Mouse (Mus musculus) heart, postnatal 10 days (tissue): ENCODE results near the gene Cyp2g1. TPM values are rescaled to one million over a fixed set of nuclear protein-coding genes. Genes with fewer than 3 reads are reported as not detected.
"Not testable (repeated sequence)": the region's sequence is repeated elsewhere in the genome, so short reads cannot be mapped to it uniquely, and the experiment has no call there.

ENCODE experiments used
- DNase-seq, 2 experiments: peaks; one replicate each; pipeline ENCODE4 v3.0.0; 2021
- intact Hi-C: fragments of 180-260 bp; cut with DNase I; formaldehyde crosslinking; loops from one replicate; pipeline ENCODE4 v1.15.1; 2025
- total RNA-seq, 2 experiments: library from RNA; stranded (reverse); gene quantifications; 2 replicates each; pipeline ENCODE4 v1.2.3; 2021

The Cyp2g1 gene
- not detected for total RNA-seq

DNA sequence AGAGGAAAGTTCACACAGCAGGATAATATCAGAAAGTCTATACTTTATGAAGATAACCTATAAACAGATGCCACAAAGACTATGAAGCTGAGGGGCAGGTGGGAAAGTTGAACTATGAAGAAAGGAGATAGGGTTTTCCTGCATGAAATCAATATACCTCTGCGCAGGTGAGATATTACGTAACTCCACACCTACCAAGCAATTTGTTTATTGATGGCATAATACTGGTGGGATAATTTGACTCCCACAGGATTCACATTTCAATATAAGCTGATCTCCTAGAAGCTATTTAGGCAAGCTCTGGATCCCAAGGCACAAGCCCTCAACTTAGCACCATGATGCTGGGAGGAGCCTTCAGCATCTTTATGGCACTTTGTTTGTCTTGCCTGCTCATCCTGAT is at the start of gene Cyp2g1:
Cyp2g1 (plus strand) TSS at position 301 of the 400 bp plus-strand sequence.
- intact Hi-C loops = no loop called here
- DNase-seq = no peak

DNA sequence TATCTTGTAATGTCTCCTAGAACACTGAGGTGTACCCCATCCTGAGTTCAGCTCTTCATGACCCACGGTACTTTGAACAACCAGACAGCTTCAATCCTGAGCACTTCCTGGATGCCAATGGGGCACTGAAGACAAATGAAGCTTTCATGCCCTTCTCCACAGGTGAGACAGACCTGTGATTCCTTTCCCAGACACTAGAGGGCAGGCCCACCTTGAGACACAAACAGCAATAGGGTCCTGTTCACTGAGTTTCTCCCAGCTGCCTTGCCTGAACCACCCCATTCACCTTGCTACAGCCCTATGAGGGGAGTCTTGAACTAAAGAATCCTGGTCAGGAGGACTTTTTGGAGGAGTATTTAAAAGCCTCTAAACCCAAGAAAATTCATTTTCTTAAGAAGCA is 41.6 kb upstream of the Cyp2g1 start:
- intact Hi-C loops = no loop called here
- DNase-seq = peak; percentile 7 to 9

DNA sequence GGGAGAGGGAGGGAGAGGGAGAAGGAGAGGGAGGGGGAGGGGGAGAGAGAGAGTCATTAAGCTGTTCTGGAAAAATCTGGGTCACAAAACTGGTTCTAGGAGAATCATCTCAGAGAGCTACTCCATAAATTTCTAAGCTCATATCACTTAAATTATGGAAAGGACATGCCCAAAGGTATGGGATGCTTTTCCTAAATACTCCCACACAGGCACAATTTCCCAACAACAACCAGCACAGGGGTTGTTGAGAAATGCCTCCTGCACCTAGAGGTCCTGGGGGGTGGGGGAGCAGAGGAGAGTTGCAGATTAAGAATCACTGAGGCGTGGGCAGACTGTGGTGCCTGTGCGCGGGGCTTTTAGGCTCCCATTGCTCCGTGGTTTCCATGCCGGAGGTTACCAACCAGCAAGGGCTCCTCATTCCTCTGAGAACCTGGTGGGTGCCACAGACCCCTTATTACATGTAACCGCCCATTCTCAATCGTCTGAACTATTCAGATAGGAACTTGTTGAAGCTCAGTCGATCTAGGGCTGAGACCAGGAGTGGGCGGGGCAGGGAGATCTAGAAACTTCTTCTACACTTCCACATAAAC is 38.7 kb upstream of the Cyp2g1 start:
- intact Hi-C loops = loop anchor here (10.0 kb wide), 1 partner anchor 515 kb away; no protein-coding TSS in a partner anchor
- DNase-seq = no peak

DNA sequence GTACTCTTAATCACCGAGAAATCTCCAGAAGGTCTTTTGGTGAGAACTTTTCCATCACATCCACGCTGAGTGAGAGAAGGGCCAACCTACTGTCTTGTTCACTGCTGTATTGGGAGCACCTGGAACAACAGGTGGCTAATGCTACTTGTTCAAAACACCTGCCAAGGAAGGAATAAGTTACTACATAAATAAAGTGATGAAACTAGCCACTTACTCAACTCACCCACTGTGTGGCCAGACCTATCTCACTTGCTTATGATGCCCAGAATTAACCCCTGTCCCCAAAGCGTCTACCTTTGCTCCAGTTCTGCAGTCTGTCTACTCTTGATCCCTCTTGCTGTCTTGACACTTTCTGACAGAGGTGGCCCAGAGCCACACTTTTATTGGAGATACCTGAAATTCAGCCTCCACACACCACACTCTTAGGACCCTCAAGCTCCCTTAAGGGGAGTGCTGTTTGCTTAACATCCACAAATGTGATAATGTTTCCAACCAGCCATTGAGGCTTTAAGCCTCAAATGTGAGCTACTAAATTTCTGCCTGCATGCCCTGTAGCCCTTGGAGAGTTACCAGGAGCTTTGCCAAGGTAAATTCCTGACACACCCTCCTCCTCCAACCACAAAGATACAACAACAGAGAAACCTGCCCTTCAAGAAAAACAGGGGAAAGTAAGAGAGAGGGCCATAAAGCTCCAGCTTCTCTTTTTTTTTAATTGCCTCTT is 35.7 kb upstream of the Cyp2g1 start:
- no peak for DNase-seq
- intact Hi-C loops = loop anchor here (10.0 kb wide), 1 partner anchor 512 kb away; no protein-coding TSS in a partner anchor

DNA sequence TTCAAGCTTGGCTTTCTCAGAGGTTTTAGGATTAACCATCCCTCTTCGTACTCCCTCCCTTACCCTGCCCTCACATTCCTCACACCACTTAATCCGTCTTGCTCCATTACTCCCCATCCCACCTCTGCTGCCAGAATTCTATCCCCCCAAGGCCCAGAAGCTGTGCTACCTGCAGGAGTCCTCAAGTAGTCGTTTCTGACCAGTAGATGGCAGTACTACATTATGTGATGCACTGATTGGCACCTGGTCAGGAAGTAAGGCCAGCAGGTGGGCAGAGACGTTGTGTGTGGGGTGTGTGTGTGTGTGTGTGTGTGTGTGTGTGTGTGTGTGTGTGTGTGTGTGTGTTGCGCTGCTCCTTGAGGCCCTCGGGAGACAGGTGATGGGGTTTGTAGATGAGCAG is 32.8 kb upstream of the Cyp2g1 start:
- intact Hi-C loops = loop anchor here (10.0 kb wide), 1 partner anchor 509 kb away; no protein-coding TSS in a partner anchor
- no peak for DNase-seq

DNA sequence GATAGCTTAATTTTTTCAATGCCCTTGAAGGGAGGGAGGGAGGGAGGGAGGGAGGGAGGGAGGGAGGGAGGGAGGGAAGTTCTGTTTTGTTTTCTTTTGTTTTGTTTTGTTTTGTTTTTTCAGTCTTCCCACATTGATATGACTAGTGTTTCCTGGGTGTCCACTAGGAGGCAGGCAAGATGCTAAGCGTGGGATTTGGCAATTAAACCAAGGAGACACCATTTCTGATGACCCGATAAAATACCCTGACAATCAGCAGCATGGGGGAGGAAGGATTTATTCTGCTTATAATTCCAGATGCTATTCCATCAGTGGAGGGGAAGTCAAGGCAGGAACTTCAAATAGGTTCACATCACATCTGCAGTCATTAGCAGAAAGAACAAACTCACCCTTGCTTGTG is 30.9 kb upstream of the Cyp2g1 start:
- intact Hi-C loops = loop anchor here (10.0 kb wide), 1 partner anchor 507 kb away; no protein-coding TSS in a partner anchor

DNA sequence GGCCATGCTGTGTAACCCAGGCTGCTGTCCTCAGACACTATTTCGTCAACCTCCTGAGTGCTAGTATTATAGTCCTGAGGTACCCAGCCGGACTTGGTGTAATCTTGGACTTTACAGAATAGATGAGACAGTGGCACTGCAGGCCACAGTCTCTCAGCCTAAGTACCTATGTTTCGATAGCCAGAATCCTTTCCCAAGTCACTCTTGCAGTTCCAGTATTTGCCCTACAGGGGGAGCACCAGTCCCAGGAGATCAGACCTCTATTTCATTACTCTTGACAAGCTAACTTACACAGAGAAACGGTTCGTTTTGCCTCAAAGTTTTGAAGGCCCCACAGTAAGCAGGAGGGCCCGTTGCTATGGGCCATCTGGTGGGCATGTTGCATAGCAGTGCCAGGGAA is 30.2 kb upstream of the Cyp2g1 start:
- intact Hi-C loops = loop anchor here (10.0 kb wide), 1 partner anchor 506 kb away; no protein-coding TSS in a partner anchor
- peak; percentile 15 to 26 for DNase-seq

More for the DNA sequence above, 30.9 kb upstream of the Cyp2g1 start:
- no peak for DNase-seq

DNA sequence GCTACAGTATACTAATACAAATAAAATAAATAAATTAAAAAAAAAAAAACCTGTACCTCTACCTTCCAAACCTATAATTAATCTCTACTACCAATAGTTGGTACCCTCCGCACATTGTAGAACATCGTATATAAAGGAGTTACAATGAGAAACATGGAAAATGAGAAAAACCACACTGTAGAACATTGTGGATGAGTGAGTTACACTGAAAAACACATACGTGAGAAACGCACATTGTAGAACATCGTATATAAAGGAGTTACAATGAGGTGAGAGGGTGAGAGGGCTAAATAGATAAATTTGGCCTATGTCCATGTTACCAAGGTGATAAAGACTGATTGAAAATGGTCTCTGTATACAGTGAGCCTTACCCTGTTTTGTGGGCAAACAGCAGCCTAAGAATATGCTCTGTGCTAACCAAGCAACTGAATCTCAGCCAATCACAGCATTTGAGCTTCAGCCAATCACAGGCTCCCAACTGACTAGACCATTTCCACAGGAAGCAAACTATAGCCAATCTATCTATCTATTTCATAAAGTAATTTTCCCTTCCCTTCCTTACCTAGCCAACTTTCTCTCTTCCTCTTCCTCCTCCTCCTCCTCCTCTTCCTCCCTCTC is 28.8 kb upstream of the Cyp2g1 start:
- no peak for DNase-seq
- intact Hi-C loops = loop anchor here (10.0 kb wide), 1 partner anchor 505 kb away; no protein-coding TSS in a partner anchor

DNA sequence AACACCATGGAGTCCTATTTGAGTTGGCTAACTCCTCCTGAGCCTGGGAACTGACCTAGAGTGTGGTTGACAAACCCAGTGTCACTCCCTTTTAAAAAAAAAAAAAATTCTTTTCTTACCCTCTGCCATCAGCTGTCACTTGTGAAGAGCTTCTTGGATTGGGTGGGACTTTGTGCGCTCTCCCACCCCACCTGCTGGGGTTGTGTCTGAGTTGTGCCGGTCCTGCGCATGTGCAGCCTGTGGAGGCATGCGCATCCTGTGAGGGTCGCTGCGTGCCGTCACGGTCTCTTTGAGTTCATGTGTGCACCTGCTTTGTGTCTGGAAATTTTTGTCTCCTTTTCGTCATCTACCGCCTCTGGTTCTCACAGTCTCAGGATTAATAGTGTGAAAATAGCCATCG is 28.2 kb upstream of the Cyp2g1 start:
- no peak for DNase-seq
- intact Hi-C loops = no loop called here

DNA sequence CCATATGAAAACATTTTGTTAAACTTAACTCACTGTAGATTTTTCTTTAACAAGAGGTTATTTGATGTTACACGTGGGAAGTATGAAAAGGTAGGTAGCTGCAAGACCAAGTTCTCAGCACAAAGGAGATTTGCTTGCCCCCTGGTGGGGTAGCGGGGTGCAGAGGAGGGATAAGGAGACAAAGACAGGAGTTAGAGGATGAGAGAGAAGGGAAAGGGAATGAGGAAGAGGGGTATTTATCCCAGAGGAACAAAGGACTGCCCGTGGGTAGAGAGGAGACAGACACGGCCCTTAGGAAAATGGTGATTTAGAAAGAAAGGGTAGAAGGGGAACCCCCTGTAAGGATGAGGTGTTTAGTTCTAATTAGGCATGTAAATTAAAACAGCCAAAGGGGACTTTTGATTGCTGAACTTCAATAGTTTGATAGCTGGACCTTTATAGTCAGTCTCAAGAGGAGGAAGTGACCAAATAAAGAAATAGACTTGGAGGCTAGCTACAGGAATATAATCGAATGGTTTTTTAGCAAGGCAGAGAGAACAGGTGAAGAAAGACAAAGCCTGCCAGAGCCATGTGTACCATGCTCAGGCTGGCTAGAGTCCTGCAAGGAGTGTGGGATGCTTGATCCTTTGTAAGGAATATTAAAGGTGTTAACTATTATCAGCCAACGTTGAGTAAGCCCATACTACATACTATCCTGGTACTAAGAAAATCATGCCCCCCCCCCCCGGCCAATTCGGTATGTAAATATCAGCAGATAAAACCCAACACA is 27.5 kb upstream of the Cyp2g1 start:
- intact Hi-C loops = no loop called here
- DNase-seq = no peak

DNA sequence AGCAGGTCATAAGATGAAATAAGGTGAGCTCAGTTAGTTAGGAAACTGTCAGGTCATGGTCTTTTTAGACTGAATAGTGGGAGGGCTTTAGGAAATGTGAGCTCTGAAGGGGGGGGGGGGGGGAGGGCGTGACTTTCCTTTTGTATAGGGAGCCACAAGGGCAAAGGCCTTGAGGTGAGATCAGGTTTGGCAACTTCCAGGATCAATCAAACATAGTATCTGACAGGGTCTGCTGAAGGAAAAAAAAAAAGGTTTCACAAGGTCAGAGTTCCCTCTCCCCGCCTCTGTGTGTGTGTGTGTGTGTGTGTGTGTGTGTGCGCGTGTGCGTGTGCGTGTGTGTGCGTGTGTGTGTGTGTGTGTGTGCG is 26.9 kb upstream of the Cyp2g1 start:
- intact Hi-C loops = no loop called here
- DNase-seq = no peak

DNA sequence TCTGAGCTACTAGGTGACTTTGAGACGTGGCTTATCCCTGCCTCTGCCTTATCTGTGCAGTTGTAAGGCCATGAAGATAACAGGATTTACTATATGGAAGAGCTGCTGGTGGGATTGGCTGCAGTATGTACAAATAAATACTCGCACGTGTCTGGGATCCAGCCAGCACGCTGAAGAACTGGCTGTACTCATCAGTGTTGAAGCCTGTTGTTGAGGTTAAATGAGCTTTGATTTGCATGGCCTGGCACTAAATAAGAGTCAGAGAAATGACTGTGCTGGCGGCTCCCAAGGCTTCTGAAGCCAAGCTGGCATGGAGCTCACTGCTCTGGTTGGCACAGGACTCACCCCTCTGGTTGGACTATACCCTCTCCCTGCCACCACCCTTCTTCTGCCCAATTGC is 25.5 kb upstream of the Cyp2g1 start:
- intact Hi-C loops = no loop called here
- DNase-seq = peak; percentile 4 to 6

DNA sequence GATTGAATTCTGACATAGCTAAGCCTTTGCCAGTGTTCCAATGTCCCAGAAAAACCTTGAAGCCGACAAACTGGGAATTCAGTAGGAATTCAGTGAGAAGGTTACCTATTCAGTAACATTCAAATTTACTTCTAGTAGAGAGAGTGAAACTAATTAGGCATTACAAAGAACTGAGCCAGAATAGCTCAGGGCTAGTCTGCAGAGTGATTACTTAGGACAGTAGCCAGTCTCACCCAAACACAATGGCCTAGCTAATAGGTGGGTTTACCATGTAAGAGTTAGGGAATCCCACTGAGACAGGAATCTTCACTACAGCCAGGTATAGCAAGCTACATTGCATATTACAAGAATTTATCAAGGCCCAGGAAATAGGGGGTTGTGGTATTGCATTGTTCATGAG is 22.7 kb upstream of the Cyp2g1 start:
- intact Hi-C loops, DNase-seq: not testable (repeated sequence)

DNA sequence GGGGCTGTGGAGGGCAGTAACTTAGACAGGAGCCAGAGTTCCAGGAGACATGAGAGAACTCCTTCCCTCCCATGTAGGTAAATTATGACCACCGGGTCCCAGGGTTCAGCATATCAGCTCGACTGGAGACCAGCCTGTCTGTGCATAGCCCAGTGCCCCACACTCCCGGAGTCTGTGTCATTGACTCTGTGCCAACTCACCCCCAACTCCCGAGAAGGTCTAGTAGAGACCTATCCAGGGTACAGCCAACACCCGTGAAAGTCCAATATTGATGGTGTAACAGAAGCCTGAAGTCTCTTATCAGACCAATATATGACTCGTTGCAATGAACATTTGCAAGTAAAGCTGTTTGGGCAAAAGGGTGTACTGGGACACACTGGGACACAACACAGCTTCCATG is 18.7 kb upstream of the Cyp2g1 start:
- intact Hi-C loops = no loop called here
- DNase-seq = no peak

DNA sequence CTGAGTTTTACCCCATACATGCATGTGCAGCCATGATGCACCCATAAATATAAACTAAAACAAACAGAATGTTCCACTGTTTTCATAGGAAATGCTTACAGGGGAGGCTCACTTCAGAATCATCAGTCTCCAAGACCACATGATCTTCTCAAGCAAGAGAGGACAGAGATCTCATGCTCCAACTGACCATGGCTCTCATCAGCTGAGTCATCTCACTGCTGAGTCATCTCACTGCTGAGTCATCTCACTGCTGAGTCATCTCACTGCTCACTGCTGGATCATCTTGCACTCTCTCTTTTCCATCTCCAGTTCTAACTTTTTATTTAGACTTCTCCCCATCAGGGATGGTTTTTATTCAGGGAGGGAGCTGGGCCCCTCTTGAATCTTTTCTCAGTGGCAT is 8.6 kb upstream of the Cyp2g1 start:
- intact Hi-C loops = no loop called here
- no peak for DNase-seq

DNA sequence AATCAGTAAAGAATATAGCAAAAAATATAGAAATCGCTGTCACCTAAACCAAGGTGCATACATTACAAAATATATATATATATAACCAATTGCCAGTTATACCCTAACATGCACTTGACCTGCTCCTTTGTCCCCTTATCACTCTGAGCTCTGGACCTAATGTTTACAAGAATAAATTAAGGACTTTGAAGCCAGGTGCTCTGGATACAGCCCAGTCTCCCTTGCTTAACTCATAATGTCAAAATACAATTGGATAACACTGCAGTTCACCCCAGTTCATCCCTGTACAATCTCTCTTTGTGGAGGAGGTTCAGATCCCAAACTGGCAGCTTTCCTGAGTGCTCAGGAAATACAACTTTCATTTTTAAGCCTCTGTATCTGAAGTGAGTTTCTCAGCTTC is 7.7 kb upstream of the Cyp2g1 start:
- intact Hi-C loops = no loop called here
- no peak for DNase-seq

DNA sequence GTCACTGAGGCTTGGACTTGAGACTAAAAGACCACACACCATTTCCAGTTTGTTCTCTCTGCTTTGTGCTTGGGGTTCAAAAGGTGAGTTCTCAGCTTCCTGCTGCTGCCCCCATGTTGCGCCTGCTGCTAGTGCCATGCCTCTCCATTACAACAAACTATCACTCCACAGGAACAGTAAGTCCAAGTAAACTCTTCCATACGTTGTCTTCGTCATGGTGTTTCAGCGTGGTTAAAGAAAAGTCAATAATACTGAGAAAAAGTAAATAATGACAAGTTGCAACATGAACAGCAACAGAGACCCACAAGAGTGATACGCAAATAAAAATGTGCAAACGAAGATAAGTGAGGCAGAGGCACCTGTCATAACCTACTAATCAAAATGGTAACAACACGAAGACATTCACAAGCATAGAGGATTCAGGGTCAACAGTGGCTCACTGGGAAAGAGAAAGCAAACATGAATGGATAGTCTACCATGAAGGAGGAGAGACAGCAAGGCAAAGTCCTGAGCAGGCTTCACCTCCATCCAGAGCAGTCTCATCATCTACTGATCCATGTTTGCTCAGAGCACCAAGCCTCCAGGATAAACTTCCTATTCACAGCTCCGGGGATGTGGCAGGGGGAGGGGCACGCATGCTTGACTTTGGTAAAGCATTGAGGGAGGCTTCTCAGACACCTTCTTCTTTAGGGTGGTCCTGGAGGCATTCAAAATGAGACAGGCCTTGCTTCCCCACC is 23.0 kb downstream of the Cyp2g1 start:
- DNase-seq, intact Hi-C loops: not testable (repeated sequence)

DNA sequence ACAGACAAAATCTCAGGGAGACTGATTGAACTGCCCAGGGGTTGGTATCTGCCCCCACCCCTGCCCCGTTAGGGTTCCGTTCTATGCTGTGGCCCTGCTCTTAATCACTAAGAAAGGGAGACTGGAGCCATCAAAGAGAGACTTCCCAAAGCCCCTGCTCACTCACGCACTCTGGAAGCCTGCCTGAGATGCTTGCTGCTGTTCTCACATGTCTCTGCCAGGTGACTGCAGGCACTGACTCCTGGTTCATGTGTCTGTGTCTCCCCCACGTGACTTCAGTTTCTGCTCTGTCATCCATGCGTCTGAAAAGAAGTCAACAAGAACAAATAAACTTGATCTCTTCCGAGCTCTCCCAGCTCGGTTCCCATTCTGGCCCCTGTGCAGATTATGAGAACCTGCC is 24.0 kb downstream of the Cyp2g1 start:
- DNase-seq, intact Hi-C loops: not testable (repeated sequence)

DNA sequence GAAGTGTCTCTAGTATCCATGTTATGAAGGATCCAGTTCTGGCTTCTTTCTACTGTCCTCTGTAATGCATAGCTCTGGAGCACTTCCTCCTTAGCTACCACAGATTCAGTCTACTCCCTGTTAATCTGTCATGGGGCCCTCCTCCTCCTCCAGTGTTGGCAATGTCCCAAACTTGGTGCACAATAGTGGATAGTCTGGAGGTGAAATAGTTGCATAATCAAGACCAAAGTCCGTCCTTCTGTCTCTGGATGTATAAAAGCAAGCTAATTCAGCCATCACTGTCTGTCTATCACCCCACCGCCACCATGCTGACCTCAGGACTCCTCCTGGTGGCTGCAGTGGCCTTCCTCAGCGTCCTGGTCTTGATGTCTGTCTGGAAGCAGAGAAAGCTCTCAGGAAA is 26.4 kb downstream of the Cyp2g1 start, which contains the start of gene Cyp2a5:
Cyp2a5 (plus strand) TSS at position 247 of the 400 bp plus-strand sequence.
- intact Hi-C loops, DNase-seq: not testable (repeated sequence)

DNA sequence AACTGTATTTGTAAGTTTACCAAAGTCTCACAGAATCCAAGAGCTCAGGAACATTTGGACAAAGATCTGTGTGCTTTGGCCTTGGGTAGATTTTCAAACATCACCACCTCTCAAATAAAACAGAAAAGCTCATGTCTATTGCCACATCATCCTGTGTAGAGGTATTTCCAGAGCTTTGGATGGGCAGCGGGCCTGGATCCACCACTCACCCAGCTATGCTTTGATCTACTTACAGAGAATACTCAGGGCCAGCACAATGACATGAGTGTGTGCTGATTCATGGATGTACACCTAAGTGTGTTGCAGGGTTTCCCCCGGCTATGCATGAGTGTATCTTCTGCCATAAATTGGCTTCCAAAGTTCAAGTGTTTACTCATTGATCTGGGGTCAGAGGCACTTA is 34.7 kb downstream of the Cyp2g1 start:
- DNase-seq, intact Hi-C loops: not testable (repeated sequence)
